Mouse (Mus musculus) myocyte (in vitro differentiated cells): ENCODE data around the gene Cdhr1.

Experiments
- CEBPB ChIP-seq: IDR thresholded peaks from 2 replicates; pipeline ENCODE4 v1.6.1; 2011; ENCODE audit warnings: mild to moderate bottlenecking, moderate library complexity; ENCODE audit not compliant: poor library complexity, insufficient read depth, severe bottlenecking
- E2F4 ChIP-seq: IDR thresholded peaks from one replicate; pipeline ENCODE4 v1.6.1; 2011; ENCODE audit warnings: mild to moderate bottlenecking, control low read depth, moderate library complexity; ENCODE audit not compliant: insufficient read depth
- MAX ChIP-seq: IDR thresholded peaks from one replicate; pipeline ENCODE4 v1.6.1; 2011; ENCODE audit warnings: low read depth, mild to moderate bottlenecking, control low read depth
- MYOD1 ChIP-seq, 3 experiments: IDR thresholded peaks; one replicate each; pipeline ENCODE4 v1.6.1; 2011; ENCODE audit warnings: control low read depth in 2 of 3, low read depth in 2 of 3, mild to moderate bottlenecking in 2 of 3, moderate library complexity in 1 of 3; ENCODE audit not compliant: insufficient read length in 2 of 3, control insufficient read depth in 1 of 3
- MYOG ChIP-seq, 3 experiments: IDR thresholded peaks; one replicate each; pipeline ENCODE4 v1.6.1; 2011; ENCODE audit warnings: control low read depth in 2 of 3, low read depth in 2 of 3, mild to moderate bottlenecking in 2 of 3; ENCODE audit not compliant: insufficient read length in 2 of 3, control insufficient read depth in 1 of 3, insufficient read depth in 1 of 3
- POLR2A ChIP-seq: IDR thresholded peaks from one replicate; pipeline ENCODE4 v1.6.1; 2011; ENCODE audit warnings: low read depth, mild to moderate bottlenecking, control low read depth, moderate library complexity; ENCODE audit not compliant: insufficient read length
- POLR2AphosphoS2 ChIP-seq: IDR thresholded peaks from one replicate; pipeline ENCODE4 v1.6.1; 2011; ENCODE audit warnings: low read depth, control low read depth; ENCODE audit not compliant: insufficient read length
- SRF ChIP-seq: IDR thresholded peaks from one replicate; pipeline ENCODE4 v1.6.1; 2011; ENCODE audit warnings: low read depth; ENCODE audit not compliant: control insufficient read depth, insufficient read length
- TCF12 ChIP-seq: IDR thresholded peaks from one replicate; pipeline ENCODE4 v1.6.1; 2011; ENCODE audit warnings: mild to moderate bottlenecking, control low read depth; ENCODE audit not compliant: poor library complexity, insufficient read depth, severe bottlenecking
- TCF3 ChIP-seq: IDR thresholded peaks from one replicate; pipeline ENCODE4 v1.6.1; 2011; ENCODE audit warnings: low read depth, control low read depth; ENCODE audit not compliant: insufficient read length
- USF1 ChIP-seq: IDR thresholded peaks from one replicate; pipeline ENCODE4 v1.6.1; 2011; ENCODE audit warnings: low read depth, mild to moderate bottlenecking, control low read depth, moderate library complexity

- peak; percentile 85 for TF ChIP-seq POLR2A
- TF ChIP-seq MYOD1 (IDR thresholded peaks at IDR 0.05; ENCODE audit: control insufficient read depth in 1 of 3, insufficient read length in 2 of 3, low read depth in 2 of 3): peak in 1 of 3 experiments; percentile 20
- no peak for TF ChIP-seq MAX
- no peak for TF ChIP-seq TCF3
- peak; percentile 1 for TF ChIP-seq E2F4
- no peak for TF ChIP-seq USF1
- TF ChIP-seq CEBPB: no peak
- TF ChIP-seq TCF12: no peak
- TF ChIP-seq POLR2AphosphoS2: peak; percentile 90
- TF ChIP-seq MYOG (IDR thresholded peaks at IDR 0.05; ENCODE audit: control insufficient read depth in 1 of 3, insufficient read depth in 1 of 3, insufficient read length in 2 of 3, low read depth in 2 of 3): peak in 1 of 3 experiments; percentile 22
- peak; percentile 73 for TF ChIP-seq SRF
Measured at GRCm38 (mm10) chr14:37135127-37135593, 37.0 kb upstream of the Cdhr1 start, which contains the start of gene Ghitm.
